Mouse (Mus musculus): Measurements from ENCODE around the gene Mapk7.
A peak's percentile ranks its signal among the peaks of the same experiment; 100 is the strongest.

The Mapk7 gene

GRCm38 (mm10) chr11:61498736-61499504 is 4.7 kb upstream of the Mapk7 start:
- H3K4me3 ChIP-seq (replicated peaks; ENCODE audit: low read length) = no peak overlapping the region
- TF ChIP-seq NANOG (IDR thresholded peaks at IDR 0.05; ENCODE audit: borderline replicate concordance, low read length) (no peak), POU5F1 (IDR thresholded peaks at IDR 0.05; ENCODE audit: borderline replicate concordance, low read length) (no peak), CTCF (conservative IDR thresholded peaks at IDR 0.05; ENCODE audit: low read length) (no peak)
- no peaks in the 10 kb centered on the region for H3K9me3 ChIP-seq (ENCODE audit: low read length)

DNA sequence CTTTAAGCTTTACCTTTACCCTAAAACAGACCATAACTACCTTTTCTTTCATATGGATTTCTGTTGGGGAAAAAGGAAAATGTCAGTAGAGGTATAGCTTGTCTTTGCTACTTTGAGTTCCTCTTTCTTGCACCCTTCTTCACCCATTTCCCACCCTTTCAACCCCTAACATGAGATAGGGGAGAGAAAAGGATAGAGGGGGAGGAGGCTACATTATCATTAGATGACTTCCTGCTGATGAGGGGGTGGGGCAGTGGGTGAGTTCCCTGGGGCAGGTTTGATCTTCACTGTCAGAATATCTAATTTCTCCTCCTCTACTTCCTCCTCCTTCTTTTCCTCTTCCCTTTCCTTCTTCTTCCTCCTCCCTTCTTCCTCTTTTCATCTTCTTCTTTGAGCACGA is 3.3 kb upstream of the Mapk7 start:
- peaks cover 27% of the 10 kb centered on the region for H3K4me1 ChIP-seq (replicated peaks; ENCODE audit: low read depth, low read length)
- no peak overlapping the region for H3K4me3 ChIP-seq (replicated peaks; ENCODE audit: low read length)
- no peaks in the 10 kb centered on the region for H3K9me3 ChIP-seq (ENCODE audit: low read length)
- H3K27me3 ChIP-seq (ENCODE audit: insufficient read depth, low read length) = peaks cover 13% of the 10 kb centered on the region
- peaks cover 7% of the 10 kb centered on the region for H3K36me3 ChIP-seq (ENCODE audit: insufficient read depth, low read length)
- TF ChIP-seq NANOG (IDR thresholded peaks at IDR 0.05; ENCODE audit: borderline replicate concordance, low read length) (no peak), CTCF (conservative IDR thresholded peaks at IDR 0.05; ENCODE audit: low read length) (no peak), POU5F1 (IDR thresholded peaks at IDR 0.05; ENCODE audit: borderline replicate concordance, low read length) (no peak)

More at GRCm38 (mm10) chr11:61498736-61499504, 4.7 kb upstream of the Mapk7 start:
- Histone ChIP-seq H3K27me3 (ENCODE audit: insufficient read depth, low read length) (peaks cover 3% of the 10 kb centered on the region; the same call in 1 of the 2 replicates), H3K4me1 (replicated peaks; ENCODE audit: low read depth, low read length) (peaks cover 15% of the 10 kb centered on the region), H3K36me3 (ENCODE audit: insufficient read depth, low read length) (no peaks in the 10 kb centered on the region)

- Histone ChIP-seq H3K4me1 (replicated peaks; ENCODE audit: low read depth, low read length) (peaks cover 39% of the 10 kb centered on the region), H3K4me3 (replicated peaks; ENCODE audit: low read length) (no peak overlapping the region), H3K9me3 (ENCODE audit: low read length) (no peaks in the 10 kb centered on the region), H3K36me3 (ENCODE audit: insufficient read depth, low read length) (peaks cover 26% of the 10 kb centered on the region), H3K27me3 (ENCODE audit: insufficient read depth, low read length) (peaks cover 13% of the 10 kb centered on the region)
- no peak for TF ChIP-seq NANOG (IDR thresholded peaks at IDR 0.05; ENCODE audit: borderline replicate concordance, low read length)
- TF ChIP-seq POU5F1 (IDR thresholded peaks at IDR 0.05; ENCODE audit: borderline replicate concordance, low read length) = no peak
These were observed 1.3 kb upstream of the Mapk7 start for GRCm38 (mm10) chr11:61495528-61495927.

DNA sequence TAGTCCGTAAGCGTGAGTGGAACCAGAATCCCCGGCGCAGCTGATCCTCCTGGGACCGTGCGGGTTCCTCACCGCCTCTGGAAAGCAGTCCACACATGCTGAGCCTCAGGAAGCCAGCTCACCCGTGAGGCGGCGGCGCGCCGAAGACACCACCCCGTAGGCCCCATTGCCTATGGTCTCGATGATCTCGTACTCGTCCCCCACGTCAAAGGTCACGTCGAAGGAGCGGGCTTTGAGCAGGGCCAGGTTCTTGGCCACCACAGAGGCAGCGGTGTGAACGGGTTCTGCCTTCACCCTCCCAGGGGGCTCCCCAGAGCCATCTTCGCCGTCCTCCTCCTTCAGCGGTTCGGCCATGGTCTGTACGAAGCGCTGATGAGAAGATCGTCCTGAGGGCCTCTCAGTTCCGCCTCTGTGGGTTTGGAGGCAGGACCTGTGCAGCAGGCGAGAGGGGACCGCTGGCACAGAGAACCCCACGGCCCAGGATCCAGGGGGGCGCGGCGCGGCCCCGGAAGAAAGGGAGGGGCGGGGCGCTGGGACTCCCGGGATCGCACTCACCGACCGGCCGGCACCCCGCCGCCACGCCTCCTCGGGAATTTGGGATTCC is 579 bp downstream of the Mapk7 start:
- peaks cover 45% of the 10 kb centered on the region for H3K36me3 ChIP-seq (ENCODE audit: insufficient read depth, low read length)
- peaks cover 13% of the 10 kb centered on the region for H3K27me3 ChIP-seq (ENCODE audit: insufficient read depth, low read length)
- H3K4me3 ChIP-seq (replicated peaks; ENCODE audit: low read length) = peak overlapping the region; percentile 95
- no peak for TF ChIP-seq POU5F1 (IDR thresholded peaks at IDR 0.05; ENCODE audit: borderline replicate concordance, low read length)
- peaks cover 54% of the 10 kb centered on the region for H3K4me1 ChIP-seq (replicated peaks; ENCODE audit: low read depth, low read length)
- no peaks in the 10 kb centered on the region for H3K9me3 ChIP-seq (ENCODE audit: low read length)

- Histone ChIP-seq H3K27me3 (ENCODE audit: insufficient read depth, low read length) (peaks cover 13% of the 10 kb centered on the region), H3K4me1 (replicated peaks; ENCODE audit: low read depth, low read length) (peaks cover 62% of the 10 kb centered on the region), H3K4me3 (replicated peaks; ENCODE audit: low read length) (peak overlapping the region; percentile 95), H3K36me3 (ENCODE audit: insufficient read depth, low read length) (peaks cover 53% of the 10 kb centered on the region), H3K9me3 (ENCODE audit: low read length) (no peaks in the 10 kb centered on the region)
- TF ChIP-seq POU5F1 (IDR thresholded peaks at IDR 0.05; ENCODE audit: borderline replicate concordance, low read length) (no peak), CTCF (conservative IDR thresholded peaks at IDR 0.05; ENCODE audit: low read length) (no peak), NANOG (IDR thresholded peaks at IDR 0.05; ENCODE audit: borderline replicate concordance, low read length) (no peak)
These were observed 1.3 kb downstream of the Mapk7 start for GRCm38 (mm10) chr11:61492749-61493401.

DNA sequence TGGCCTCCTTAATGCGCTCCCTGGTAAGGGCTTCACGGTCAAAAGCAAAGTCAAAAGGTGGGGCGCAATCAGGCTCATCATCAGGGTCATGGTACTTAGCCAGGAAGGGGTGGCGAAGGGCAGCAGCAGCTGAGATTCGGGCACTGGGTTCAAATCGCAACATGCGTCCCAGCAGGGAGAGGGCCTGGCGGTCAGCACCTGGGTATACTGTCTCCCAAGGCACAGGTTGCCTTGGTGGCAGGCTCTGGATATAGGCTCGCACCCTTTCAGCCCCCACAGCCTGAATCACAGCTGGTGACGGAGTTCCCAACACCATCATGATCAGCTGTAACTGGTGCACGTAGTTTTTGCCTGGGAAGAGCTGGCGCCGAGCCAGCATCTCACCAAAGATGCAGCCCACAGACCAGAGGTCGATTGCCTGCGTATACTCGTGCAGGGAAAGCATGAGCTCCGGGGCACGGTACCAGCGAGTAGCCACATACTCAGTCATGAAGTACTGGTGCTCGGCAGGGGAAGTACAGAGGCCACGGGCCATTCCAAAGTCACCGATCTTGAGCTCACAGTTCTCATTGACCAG is 3.2 kb downstream of the Mapk7 start:
- TF ChIP-seq POU5F1 (IDR thresholded peaks at IDR 0.05; ENCODE audit: borderline replicate concordance, low read length) = no peak
- TF ChIP-seq CTCF (conservative IDR thresholded peaks at IDR 0.05; ENCODE audit: low read length) = no peak
- TF ChIP-seq NANOG (IDR thresholded peaks at IDR 0.05; ENCODE audit: borderline replicate concordance, low read length) = no peak
- Histone ChIP-seq H3K4me3 (replicated peaks; ENCODE audit: low read length) (no peak overlapping the region), H3K27me3 (ENCODE audit: insufficient read depth, low read length) (peaks cover 13% of the 10 kb centered on the region), H3K4me1 (replicated peaks; ENCODE audit: low read depth, low read length) (peaks cover 78% of the 10 kb centered on the region), H3K36me3 (ENCODE audit: insufficient read depth, low read length) (peaks cover 56% of the 10 kb centered on the region), H3K9me3 (ENCODE audit: low read length) (no peaks in the 10 kb centered on the region)

DNA sequence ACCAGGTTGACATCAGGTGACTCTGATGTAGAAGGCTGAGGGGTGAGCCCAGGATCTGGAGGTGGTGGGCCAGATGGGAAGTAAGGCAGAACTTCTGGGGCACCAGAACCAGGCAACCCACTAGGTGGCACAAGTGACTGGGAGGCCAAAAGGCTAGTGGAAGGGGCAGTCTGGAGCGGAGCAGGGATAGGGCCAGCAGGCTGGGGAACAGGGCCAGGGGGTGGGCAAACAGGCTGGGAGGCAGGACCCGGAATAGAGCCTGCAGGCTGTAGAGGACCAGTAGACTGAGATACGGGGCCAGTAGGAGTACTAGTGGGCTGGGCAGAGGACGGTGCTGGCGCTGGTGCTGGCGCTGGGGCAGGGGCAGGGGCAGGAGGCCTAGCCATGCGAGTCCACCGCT is 4.3 kb downstream of the Mapk7 start:
- Histone ChIP-seq H3K9me3 (ENCODE audit: low read length) (no peaks in the 10 kb centered on the region), H3K4me1 (replicated peaks; ENCODE audit: low read depth, low read length) (peaks cover 80% of the 10 kb centered on the region)

GRCm38 (mm10) chr11:61489085-61489484 is 5.1 kb downstream of the Mapk7 start:
- H3K36me3 ChIP-seq (ENCODE audit: insufficient read depth, low read length) = peaks cover 56% of the 10 kb centered on the region
- peaks cover 86% of the 10 kb centered on the region for H3K4me1 ChIP-seq (replicated peaks; ENCODE audit: low read depth, low read length)
- H3K27me3 ChIP-seq (ENCODE audit: insufficient read depth, low read length) = peaks cover 21% of the 10 kb centered on the region
- no peaks in the 10 kb centered on the region for H3K9me3 ChIP-seq (ENCODE audit: low read length)
- no peak overlapping the region for H3K4me3 ChIP-seq (replicated peaks; ENCODE audit: low read length)
- TF ChIP-seq NANOG (IDR thresholded peaks at IDR 0.05; ENCODE audit: borderline replicate concordance, low read length) (no peak), POU5F1 (IDR thresholded peaks at IDR 0.05; ENCODE audit: borderline replicate concordance, low read length) (no peak), CTCF (conservative IDR thresholded peaks at IDR 0.05; ENCODE audit: low read length) (no peak)

More for the DNA sequence above, 4.3 kb downstream of the Mapk7 start:
- Histone ChIP-seq H3K36me3 (ENCODE audit: insufficient read depth, low read length) (peaks cover 56% of the 10 kb centered on the region), H3K4me3 (replicated peaks; ENCODE audit: low read length) (no peak overlapping the region), H3K27me3 (ENCODE audit: insufficient read depth, low read length) (peaks cover 13% of the 10 kb centered on the region)
- TF ChIP-seq POU5F1 (IDR thresholded peaks at IDR 0.05; ENCODE audit: borderline replicate concordance, low read length) (no peak), NANOG (IDR thresholded peaks at IDR 0.05; ENCODE audit: borderline replicate concordance, low read length) (no peak), CTCF (conservative IDR thresholded peaks at IDR 0.05; ENCODE audit: low read length) (no peak)
